Mouse (Mus musculus): ENCODE measurements around the gene Synj2.

DNA sequence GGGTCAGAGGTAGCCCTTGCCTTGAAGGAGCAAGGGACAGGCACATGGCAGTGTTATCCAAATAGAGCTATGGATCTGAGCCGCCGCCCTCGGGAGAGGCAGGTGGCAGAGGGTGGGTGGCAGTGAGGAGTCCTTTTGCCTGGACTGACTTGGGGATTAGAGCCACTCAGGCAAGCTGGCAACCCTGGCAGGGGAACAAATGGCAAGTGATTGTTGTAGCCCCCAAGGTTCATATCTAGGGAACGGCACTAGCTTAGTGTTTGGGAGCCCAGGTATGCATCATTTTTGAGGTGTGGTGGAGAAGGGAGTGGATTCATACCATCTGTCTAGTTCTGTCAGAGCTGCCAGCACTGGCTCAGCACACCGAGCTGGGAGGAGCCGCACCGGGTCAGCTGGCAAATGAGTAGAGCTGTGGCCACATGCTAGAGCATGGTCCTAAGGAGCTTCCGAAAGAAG is 59.8 kb downstream of the Synj2 start:
- no peak for TF ChIP-seq CTCF (IDR thresholded peaks at IDR 0.05; ENCODE audit: extremely low read depth, insufficient read depth, insufficient read length, insufficient replicate concordance)
- no peak for TF ChIP-seq POLR2A (IDR thresholded peaks at IDR 0.05; ENCODE audit: low read depth, low read length)
